Mouse (Mus musculus): ENCODE results near the gene Usp48. TPM values are rescaled to one million over a fixed set of nuclear protein-coding genes. Genes with fewer than 3 reads are reported as not detected.

Usp48 gene
- 32.0 and 34.3 TPM in 2 replicates for polyA plus RNA-seq (2015; fragmentation: Nextera tagmentation; extraction: Ambion mirVana)

DNA sequence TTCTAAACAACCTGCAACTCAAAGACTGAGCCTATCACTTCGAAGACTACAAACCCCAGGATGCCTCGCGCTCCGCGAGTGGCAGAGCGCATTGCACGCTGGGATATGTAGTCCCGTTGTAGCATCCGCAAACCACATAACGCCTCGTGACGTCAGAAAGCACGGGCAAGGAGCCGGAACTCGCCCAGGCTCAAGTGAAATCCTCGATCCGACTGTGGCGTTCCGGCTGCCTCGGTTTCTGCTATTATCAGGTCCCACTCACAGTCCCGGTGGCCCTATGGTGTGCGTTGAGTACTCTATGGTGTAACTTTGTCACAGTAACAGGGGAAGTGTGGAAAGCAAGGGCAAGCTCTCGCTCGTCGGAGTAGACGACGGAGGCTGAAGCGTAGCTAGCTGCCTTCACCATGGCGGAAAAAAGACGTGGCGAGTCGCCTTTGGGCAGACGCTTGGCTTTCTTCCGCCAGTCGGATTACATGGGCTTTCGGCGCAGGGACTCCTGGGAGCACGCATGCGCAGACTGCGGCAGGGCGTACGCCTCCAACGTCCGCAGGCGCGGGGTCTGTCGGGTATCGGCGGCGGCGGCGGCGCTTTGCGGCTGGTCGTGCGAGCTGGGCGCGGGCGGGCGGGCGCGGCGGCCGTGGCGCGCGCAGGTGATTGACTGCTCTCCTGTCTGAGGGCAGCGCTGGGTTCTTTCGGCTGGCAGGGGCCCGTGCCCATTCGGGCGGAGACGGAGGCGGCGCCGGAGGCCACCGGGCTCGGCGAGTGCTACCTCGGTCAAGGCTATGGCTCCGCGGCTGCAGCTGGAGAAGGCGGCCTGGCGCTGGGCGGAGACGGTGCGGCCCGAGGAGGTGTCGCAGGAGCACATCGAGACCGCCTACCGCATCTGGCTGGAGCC lies at the start of gene Usp48:
TSS of gene Usp48 (plus strand) at position 155 of the 895 bp plus-strand sequence.

GRCm38 (mm10) chr4:137574469-137574868 lies 19.1 kb upstream of the Usp48 start, which contains the start of gene Ldlrad2:
Gene Ldlrad2 (minus strand): TSS chr4:137574569.

DNA sequence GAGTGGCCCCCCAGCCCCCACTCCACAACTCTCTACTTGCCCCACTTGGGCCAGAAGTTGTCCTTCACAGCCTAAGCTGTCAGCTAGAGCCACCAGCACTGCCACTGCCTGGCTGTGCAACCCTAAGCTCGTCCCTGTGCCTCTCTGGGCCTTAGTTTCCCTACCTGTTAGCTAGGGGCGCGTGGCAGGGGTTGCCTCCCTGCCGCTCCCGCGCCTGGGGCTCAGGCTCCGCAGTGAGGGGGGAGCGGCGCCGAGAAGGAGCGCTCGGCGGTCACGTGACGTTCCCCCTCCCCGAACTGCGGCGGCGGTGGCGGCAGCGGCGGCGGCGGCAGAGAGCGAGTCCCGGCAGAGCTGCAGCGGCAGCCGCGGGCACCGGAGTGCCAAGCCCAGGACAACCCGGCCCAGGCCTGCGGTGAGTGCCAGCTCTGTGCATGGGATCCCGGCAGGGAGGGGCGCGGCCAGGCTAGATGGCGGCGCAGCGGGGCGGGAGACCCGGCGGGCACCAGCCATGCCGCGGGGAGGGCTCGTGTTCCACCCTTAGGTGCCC lies 71.0 kb downstream of the Usp48 start, which contains the start of gene Rap1gap:
TSS of gene Rap1gap (plus strand) at position 294 of the 547 bp plus-strand sequence.

Other genes starting within 250 kb of the Usp48 start
- gene Cdc42, start 236.0 kb upstream of the Usp48 start, polyA plus RNA-seq (2015; fragmentation: Nextera tagmentation; extraction: Ambion mirVana) = 566 and 649 TPM in 2 replicates
- gene Cela3a, start 184.0 kb upstream of the Usp48 start, polyA plus RNA-seq (2015; fragmentation: Nextera tagmentation; extraction: Ambion mirVana) = not detected in 2 replicates
- 0.23 TPM in 1 of 2 replicates, not detected in the other for gene Cela3b, start 163.2 kb upstream of the Usp48 start, polyA plus RNA-seq (2015; fragmentation: Nextera tagmentation; extraction: Ambion mirVana)
- not detected in 2 replicates for gene 1700013G24Rik, start 140.5 kb upstream of the Usp48 start, polyA plus RNA-seq (2015; fragmentation: Nextera tagmentation; extraction: Ambion mirVana)
- 45.0 and 47.5 TPM in 2 replicates for gene Hspg2, start 125.0 kb upstream of the Usp48 start, polyA plus RNA-seq (2015; fragmentation: Nextera tagmentation; extraction: Ambion mirVana)
- gene Ldlrad2, start 19.2 kb upstream of the Usp48 start, polyA plus RNA-seq (2015; fragmentation: Nextera tagmentation; extraction: Ambion mirVana) = not detected in 2 replicates
- gene Rap1gap, start 71.0 kb downstream of the Usp48 start, polyA plus RNA-seq (2015; fragmentation: Nextera tagmentation; extraction: Ambion mirVana) = 12.4 and 16.7 TPM in 2 replicates
- 10.4 and 12.4 TPM in 2 replicates for gene Alpl, start 202.6 kb downstream of the Usp48 start, polyA plus RNA-seq (2015; fragmentation: Nextera tagmentation; extraction: Ambion mirVana)